Mouse (Mus musculus): ENCODE measurements at regions not wholly inside any gene's neighbourhood (a gene's known extent, or its start where the extent isn't known, plus 50 kb on each side); places are given as distances from the start of the nearest gene placed in this dataset.

DNA sequence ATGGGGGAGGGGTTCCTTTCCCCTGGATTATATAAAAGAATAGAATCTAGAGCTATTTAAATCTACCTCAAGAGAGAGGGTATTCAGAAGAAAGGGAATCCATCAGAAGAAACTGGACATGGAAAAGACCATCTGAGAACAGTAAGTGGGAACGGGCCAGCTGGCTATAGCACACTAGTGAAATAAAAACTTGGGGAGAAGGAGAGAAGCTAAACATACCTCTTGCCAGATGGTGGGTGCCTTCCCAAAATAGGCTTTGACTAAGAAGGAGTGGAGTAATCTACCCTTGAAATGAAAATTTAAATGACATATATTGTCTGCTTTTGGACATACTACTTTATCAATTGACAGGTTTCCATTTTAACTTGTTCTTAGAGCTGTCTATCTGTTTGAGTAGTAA, 657.6 kb downstream of the Inhba start:
- DNase-seq (ENCODE audit: low read depth), result no peak

DNA sequence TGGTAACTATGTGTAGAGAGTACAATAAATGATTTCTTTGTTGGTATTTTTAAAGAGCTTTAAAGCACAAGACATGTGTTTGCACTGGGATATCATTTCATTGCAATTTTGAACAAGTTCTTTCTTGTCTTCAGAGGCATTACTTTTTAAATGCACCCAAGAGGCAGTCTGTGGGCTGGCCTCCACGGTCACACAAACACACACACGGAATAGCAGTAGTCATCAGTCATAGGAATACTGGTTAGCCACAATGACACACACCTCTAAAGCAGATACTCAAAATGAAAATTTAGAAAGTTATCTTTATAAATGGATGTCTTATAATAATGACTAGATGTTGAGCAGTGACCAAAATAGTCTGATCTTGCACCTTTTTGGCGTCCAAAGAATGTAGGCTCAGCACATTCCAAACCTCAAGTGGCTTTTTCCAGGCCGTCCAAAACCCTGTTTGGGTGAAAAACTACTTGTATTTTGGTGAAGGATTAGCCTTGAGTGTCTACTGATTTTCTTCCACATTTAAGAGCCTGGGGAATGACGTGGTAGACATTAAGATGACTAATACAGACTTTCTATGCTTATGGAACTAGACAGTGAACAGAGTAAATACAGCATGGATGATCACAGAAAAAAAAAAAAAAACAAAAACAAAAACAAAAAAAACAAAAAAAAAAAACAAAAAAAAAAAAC, 658.5 kb downstream of the Inhba start:
- DNase-seq (ENCODE audit: low read depth), result no peak

DNA sequence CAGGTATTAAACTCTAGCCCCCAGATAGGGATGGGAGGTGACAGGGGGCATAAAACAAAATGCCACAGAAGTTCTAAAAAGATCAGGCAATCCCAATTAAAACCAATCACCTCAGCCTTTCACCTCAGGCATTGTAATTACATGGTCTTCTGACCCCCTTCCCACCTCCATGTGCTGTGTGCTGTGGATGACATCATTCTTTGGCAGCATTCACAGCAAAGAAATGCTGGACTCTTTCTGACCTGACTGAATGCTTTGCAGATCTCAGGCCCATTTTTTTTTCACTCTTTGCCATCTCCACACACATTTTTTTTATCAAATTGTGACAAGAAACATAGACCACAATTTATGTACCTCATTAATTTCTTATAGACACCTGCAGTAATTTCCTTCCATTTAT, 659.1 kb downstream of the Inhba start:
- DNase-seq (ENCODE audit: low read depth), result no peak

DNA sequence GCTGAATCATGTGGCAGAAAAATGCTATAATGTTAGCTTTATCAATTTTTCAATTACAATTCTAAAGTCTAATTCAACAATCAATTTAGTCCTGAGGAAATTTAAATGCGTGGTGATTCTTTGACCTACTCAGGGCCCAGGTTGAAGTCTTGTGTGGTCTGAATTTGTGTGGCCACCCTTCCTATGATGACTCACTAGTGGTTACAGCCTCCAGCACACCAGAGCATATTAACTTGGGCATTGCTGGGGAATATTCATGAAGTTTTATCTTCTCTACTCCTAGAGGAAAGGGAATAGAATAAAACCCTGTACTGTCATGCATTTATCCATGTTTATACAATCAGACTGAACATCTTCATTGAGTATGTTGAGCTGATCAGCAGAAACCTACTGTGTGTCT, 665.2 kb downstream of the Inhba start:
- no peak for DNase-seq (ENCODE audit: low read depth)

DNA sequence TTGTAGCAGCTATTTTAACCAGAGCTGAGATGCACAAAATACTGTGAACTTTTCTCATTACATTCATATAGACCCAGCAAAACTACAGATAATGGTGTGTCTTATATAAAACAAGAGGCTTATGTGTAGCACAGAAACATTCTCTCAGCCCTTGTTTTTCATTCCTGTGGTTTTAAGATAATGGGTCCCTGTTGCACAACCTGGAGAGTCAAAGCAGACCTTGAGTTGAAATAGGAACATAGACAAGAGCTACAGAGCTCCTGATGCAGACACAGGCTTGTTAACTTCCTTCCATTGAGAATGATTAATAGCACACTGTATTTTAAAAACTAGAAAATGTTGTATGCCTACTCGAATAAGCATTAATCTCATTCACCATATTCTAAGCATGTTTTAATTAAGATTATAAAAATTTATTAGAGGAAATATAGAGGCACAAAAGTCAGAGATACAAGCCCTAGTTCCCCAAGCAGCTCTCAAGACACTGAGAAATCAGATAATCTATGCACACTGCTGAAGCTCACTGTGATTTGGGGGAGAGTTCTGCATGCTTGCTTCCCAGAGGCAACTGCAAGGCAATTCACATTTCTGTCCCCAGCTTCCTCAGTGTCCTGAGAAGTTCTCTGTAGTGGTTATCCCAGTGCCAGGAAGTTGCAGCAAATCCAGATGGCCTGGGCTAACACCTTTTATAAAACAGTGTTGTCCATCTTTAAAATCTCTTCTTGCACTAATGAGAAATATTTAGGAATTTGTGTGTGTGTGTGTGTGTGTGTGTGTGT, 666.8 kb downstream of the Inhba start:
- DNase-seq (ENCODE audit: low read depth), result no peak

DNA sequence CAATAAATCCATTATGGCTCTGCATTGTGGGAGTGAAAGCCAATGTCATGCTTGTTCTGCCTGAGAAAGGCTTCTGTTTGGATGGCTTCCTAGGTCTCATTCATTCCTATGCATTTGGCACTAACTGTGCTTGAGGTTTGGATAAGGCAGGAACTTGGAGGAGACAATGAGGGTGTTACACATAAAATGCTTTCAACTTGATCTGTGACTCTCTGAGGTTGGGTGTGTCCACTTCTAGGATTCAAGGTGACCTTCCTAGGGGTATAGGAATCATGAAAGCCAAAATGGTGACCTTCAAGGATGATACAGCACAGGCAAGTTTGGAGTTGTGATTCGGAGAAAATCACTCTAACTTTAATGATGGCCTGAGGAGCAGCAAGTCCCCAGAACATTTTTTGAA, 682.5 kb downstream of the Inhba start:
- no peak for DNase-seq (ENCODE audit: low read depth)

DNA sequence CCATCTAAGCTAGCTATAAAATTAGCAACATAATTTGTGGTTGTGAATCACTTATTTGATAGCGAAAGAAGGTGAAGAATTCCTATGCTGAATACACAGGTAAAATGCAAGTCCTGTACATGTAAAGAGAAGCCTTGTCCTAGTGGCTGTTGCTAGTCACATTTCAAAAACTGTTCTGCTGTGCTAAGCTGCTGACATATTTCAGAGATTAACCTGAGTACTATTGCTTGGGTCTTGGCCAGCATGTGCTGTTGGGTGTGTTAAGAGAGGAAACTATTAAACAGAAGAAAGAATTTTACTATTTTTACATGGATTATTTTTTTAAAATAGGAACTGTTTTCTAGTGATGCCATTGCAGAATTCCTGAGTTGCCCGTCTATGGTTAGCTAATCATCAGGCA, 689.3 kb downstream of the Inhba start:
- DNase-seq (ENCODE audit: low read depth), result no peak

DNA sequence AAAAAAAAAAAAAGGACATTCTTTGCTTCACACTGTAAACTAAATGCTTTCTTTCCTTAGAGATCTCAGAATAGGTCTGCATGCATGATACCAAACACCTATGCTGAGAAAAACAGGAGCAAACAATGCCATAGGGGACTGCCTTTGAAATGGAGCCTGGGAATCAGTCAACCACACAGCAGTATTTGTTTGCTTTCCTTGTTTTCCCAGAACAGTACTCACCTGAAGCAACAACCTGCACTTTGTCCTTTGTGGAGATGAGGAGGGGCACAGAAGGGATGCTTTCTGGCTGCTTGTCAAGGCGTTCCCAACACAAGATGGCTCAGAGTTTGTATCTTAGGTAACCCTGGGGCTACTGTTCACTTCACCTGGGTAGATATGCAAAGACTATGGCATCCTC, 690.5 kb downstream of the Inhba start:
- no peak for DNase-seq (ENCODE audit: low read depth)

DNA sequence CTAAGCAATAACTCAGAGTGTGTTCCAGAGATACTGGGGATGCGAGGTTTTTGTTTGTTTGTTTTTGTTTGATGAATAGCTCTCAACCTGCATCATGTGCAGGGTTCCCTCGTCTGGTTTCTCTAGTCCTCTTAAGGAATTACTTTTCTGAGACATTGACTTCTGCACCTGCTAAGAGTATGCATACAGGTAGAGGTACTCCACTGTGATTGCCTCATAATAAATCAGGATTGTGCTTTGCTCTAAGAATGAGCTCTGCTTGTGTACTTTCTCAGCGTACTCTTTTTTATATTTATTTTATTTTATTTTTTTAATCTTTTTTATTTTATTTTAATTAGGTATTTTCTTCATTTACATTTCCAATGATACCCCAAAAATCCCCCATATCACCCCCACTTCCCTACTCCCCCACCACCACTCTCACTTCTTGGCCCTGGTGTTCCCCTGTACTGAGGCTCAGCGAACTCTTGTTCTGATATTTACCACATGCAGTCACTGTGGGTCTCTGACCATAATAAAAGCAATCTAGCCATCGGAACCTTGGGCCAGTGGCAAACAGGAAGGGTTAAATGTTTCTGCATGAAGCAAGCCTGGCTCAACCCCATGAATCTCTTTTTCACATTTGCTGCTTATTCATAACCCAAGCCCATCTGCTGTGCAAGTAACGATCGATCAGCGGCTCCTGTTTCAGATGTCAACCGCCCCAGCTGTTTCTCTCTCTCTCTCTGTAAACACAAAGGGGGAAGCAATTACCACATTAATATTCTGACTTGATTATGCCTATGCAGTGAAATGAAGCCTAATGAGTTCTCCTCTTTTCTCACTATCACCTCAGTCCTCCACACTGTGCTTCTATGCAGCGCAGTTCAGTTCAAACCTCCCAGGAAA, 693.8 kb downstream of the Inhba start:
- no peak for DNase-seq (ENCODE audit: low read depth)

DNA sequence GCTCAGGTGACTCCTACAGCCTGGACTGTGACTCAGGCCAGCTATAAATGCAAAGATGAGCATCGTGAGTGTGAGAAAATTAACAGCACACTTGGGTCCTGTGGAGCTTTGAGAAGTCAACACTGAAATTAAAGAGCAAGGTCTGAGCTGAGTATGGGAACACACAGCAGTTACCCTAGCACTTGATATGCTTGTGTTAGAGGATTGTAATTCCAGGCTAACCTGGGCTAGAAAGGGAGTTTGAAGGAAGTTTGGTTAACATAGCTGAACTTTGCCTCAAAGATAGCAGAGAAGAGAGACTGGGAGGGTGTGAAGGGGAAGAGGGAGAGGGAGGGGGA, 694.4 kb downstream of the Inhba start:
- DNase-seq (ENCODE audit: low read depth), result no peak

DNA sequence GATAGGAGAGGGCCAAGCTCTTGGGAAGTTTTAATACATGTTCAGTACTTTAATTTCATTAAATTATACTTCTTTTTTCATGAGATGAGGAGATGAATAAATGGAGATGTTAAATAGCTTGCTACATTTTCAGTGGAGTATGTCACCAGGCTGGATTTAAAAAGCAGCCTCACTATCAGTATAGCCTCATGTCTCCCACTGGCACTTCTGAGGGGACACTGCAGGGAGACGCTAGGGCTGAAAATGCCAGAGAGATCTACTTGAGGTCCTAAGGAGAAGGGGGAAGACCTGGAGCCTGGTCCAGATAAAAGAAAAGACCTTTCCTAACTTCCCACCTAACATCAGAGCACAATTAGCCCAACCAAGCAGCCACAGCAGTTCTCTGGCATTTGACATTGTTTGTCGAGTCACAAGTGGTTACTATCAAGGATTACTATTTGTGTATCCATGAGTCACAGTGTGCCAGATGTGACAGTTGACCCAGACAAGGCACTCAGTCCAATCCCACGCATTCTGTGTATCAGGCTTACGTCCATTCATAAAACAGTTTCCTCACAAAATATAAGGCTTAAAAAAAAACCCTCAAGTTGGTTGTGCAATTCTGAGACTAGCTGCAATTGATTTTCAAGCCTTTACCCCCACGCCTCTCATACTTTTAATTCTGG, 703.8 kb downstream of the Inhba start:
- no peak for DNase-seq (ENCODE audit: low read depth)

DNA sequence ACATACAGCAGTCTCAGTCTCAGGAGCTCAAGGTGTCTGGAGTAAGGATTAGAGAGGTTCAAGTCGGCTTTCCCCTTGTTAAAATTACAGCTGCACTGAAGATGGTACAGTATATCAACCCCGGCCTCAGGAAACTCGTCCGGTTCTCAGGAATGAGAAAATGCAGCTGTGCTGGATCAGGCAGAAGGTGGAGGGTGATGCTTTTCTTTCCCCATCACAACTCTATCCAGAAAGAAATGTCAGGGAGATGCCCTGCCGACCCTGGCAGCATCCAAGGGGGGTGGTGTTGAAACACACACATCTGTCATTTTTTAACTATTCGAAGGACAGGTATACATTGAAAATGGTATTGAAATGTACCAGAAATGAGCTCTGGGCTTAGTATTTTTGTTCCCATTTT, 704.7 kb downstream of the Inhba start:
- no peak for DNase-seq (ENCODE audit: low read depth)

DNA sequence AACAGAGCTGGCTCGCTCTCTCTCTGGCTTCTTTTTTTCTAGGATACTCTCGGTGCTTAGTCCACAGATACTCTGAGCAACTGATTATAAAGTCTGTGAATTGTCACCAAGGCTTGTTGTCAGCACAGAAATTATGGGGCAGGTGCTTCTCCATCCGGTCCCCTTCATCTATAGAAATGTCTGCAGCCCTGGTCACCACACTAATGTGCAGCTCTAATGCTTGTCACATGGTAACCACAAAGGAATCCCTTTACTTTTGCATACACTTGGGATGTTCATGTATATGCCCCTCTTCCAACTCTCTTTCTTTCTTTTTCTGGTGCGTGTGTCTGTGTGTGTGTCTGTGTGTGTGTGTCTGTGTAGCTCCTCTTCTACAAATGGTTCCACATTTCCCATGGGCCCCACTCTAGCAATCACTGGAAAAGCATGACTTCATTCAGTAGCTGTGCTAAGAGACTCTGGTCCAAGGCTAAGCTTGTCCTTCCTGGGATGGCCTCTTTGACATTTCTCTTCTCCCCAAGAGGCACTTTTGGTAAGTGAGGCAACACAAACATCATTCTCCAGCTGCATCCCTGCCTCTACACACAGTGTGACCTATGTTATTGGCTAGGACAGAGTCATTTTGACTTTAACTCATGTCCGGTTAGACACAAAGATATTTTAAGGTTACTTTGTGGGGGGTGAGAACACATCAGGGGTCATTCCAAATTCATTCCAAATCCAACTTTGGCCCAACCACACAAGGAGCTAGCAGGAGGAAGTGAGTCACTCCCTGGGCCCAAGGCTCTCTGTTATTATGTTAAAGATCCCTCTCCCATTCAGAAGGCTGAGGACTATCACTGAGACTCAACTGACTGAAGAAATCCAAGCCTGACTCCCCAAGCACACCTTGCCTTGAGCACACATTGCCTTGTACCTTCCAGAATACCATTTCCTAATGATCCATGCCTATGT, 705.4 kb downstream of the Inhba start:
- DNase-seq (ENCODE audit: low read depth), result no peak

DNA sequence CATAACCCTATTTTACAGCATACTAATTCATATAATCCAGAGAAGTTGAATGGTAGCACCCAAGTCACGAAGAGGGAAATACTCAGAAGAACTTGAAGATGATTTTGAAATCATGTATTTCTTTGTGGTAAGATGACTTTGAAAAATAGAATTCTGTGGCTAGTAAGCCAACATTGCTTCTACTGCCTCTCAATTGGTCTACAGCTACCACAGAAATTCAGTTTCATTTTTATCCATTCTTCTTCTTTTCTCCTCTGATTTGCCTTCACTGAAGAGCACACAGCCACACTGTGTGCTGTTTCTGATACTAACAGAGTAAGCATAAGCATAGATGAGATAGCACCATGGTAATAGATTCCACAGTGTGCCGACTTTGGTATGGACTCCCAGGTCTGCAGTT, 708.4 kb downstream of the Inhba start:
- DNase-seq (ENCODE audit: low read depth), result no peak

DNA sequence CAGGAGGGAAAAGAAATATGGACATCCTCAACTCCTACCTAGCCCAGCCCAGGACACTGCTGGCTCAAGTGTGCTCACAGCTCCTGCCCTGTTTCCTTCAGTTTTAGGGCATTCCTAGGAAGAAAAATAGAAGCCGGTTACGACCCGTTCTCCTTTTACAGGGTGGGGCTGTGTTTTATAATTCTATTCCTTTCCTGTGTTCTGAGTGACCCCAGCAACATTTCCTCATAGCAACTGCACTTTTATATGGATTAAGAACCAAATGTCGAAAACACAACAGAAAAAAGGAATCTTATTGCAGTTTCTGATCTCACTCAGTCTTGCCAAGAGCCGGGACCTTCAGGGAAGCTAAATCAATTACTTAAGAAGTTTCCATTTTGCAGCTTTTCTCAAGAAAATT, 713.7 kb downstream of the Inhba start:
- no peak for DNase-seq (ENCODE audit: low read depth)

DNA sequence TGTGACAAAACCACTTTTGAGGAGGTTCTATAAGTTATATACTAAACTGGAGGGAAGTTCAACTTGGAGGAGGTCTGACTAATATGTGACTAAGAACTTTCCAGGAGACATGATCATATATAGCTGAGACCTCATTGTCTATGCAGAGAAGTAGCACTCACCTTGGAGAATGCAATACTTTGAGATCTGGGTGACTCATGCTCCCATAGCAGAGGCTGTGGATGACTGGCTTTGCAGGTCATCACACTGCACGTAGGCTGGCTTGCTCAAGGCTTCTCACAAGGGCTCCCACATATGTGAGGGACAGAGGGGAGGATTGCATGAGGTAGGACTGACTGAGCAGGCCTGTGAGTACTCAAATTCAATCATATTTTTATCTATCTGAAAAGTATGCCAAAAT, 726.7 kb downstream of the Inhba start:
- DNase-seq (ENCODE audit: low read depth), result no peak

DNA sequence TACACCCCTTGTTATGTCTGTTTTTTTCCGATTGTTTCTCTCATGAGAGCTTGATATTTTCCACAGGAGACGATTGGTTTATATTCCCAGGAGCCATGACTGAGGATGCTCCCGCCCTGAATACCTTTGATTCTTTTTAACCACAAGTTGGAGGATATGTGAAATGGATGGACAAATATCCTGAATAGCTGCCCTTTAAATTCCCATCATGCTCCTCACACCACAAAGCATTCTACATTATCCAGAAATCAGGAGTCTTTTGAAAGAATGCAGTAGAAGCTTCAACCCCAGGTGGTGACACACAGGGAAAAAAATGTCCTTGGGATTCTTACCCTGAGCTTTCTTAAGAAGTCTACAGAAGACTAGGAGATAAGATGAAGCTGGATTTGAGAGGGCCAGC, 727.9 kb downstream of the Inhba start:
- no peak for DNase-seq (ENCODE audit: low read depth)

DNA sequence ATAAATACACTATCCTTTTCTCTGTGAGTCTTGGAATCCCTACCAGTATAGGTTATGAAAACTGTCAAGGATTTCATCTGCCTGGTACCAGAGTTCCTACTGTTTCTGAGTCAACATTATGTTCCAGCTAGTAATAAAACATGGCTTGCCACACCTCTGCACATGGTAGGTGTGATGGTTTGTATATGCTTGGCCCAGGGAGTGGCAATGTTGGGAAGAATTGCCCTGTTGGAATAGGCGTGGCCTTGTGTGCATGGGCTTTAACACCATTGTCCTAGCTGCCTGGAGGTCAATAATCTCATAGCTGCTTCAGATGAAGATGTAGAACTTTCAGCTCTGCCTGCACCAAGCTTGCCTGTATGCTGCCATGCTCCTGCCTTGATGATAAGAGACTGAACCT, 732.6 kb downstream of the Inhba start:
- no peak for DNase-seq (ENCODE audit: low read depth)

DNA sequence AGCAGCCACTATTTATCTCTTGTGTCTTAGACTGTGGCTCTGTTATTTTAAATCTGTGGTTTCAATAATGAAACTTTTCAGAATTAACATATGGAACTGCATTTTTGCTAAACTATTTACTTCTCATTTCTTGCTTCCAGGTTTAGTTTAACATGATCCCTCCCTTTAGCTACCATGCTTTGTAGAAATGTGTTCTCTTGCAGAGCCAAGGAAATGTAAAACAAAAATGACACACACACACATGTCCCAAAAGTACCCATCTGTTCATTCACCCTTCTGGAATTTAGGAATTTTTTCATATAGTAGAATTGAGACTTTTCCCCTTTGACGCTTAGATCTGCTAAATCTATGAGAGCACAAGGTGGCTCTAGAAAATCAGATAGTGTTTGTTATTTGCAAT, 734.0 kb downstream of the Inhba start:
- no peak for DNase-seq (ENCODE audit: low read depth)

DNA sequence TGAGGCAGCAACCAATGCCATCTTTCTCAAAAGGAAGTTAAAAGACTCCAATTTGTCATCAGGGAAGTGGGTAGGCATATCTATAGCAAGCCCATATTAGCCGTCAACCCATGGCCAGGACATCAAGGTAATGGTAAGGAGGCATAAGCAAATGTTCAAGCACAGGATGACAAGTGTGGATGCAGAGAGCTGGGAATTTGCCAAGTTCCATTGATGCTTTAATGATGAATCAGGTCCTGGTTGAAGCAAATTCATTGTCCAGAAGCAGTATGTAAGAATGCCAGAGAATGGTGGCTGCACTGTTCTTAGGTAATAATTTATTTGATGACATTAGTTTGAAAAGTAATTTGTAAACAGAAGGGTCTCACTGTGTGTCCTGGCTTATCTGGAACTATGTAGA, 734.8 kb downstream of the Inhba start:
- DNase-seq (ENCODE audit: low read depth), result no peak

DNA sequence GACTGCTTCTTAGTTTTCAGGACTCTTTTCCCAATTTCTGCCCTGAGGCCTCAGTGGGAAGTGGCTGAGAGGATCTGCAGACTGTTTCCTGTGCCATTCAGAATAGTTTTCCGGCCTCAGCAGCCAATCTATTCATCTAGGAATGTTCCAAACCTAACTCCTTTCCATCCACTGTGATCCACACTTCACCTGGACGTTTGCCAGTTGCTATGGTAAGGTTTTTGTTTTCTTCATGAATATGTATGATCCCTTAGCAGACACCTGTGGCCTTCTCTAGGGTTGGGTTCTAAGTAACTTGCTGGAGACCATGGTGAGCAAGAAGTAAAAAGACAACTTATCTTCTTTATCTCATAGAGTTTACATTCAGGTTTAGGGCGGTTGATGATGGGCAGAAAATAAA, 744.6 kb downstream of the Inhba start:
- no peak for DNase-seq (ENCODE audit: low read depth)
